Comparison of ENCODE assay signal across 28 mouse cellular contexts in the genomic region with DNA sequence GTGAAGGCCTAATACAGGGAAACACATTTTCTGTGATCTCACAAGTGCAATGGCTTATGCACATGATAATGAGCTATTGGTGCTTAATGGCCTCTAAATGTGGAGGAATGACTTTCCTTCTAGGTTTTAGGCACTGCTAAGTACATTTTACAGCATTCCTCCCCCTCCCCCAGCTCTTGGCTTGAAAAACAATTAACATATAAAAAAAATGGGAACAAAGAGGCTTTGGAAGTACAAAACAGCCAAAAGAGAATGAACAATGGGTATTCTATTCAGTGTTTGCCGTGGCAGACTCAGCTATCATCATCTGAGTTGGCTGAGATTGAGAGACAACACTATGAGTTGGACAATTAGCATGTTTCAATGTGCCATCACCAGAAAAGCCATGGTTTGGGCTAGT.
DNase-seq lines count a peak whose midpoint lies in the region; ATAC-seq and TF ChIP-seq lines count a peak whose summit lies in the region.
"Had no signal": no experiment of that assay in that cellular context is flagged by ENCODE, and none has a peak within 500 bp of the region (broad histone marks: within the 10 kb centered on the region; RNA-seq: fewer than 3 reads in every experiment).

No protein-coding gene starts in this region.

- H3K9me3 ChIP-seq in ES-E14 (ENCODE audit: control insufficient read depth, insufficient read depth, low read depth, low read length), result no peaks in the 10 kb centered on the region
- no peaks in the 10 kb centered on the region for H3K9me3 ChIP-seq in liver, embryonic 12.5 days (replicated peaks)
- H3K9me3 ChIP-seq: embryonic facial prominence, embryonic 10.5 days; forebrain, embryonic 15.5 days; heart, embryonic 13.5 days; liver, embryonic 15.5 days; lung, embryonic 15.5 days; megakaryocyte, embryonic 14.5 days; neural tube, embryonic 13.5 days had no signal

- no peak overlapping the region for H3K4me3 ChIP-seq in ES-E14 (ENCODE audit: insufficient read depth in 1 of 2, low read depth in 1 of 2, low read length in 2 of 2, poor library complexity in 1 of 2, severe bottlenecking in 1 of 2)
- H3K4me3 ChIP-seq in liver, embryonic 12.5 days, result no peak overlapping the region
- H3K4me3 ChIP-seq: embryonic facial prominence, embryonic 10.5 days; forebrain, embryonic 15.5 days; heart, embryonic 13.5 days; liver, embryonic 15.5 days; lung, embryonic 15.5 days; megakaryocyte, embryonic 14.5 days; myocyte; neural tube, embryonic 13.5 days had no signal

- H3K9ac ChIP-seq in ES-E14 (ENCODE audit: insufficient read depth, low read depth, low read length, poor library complexity, severe bottlenecking), result no peak overlapping the region
- H3K9ac ChIP-seq in liver, embryonic 12.5 days, result no peak overlapping the region
- H3K9ac ChIP-seq: forebrain, embryonic 15.5 days; heart, embryonic 13.5 days; liver, embryonic 15.5 days; lung, embryonic 15.5 days; neural tube, embryonic 13.5 days had no signal

- H3K36me3 ChIP-seq in ES-E14 (ENCODE audit: control insufficient read depth, insufficient read depth, low read length, poor library complexity, severe bottlenecking), result no peaks in the 10 kb centered on the region
- H3K36me3 ChIP-seq in liver, embryonic 12.5 days, result no peaks in the 10 kb centered on the region
- H3K36me3 ChIP-seq: embryonic facial prominence, embryonic 10.5 days; forebrain, embryonic 15.5 days; heart, embryonic 13.5 days; liver, embryonic 15.5 days; lung, embryonic 15.5 days; neural tube, embryonic 13.5 days had no signal

- peak; percentile 49 for DNase-seq in layer of hippocampus, adult 11-12 months (ENCODE audit: low spot score)
- DNase-seq in layer of hippocampus, postnatal 36 days, result no peak
- DNase-seq in ES-E14 (ENCODE audit: low read depth, low spot score) (peak; percentile 72), ZHBTc4 (ENCODE audit: low read depth, low spot score) (peak; percentile 92)
- peak; percentile 86 for DNase-seq in retina, postnatal 1 day
- DNase-seq in c-Kit-positive CD71-positive TER-119-positive erythroid progenitor cells, embryonic 14.5 days (ENCODE audit: low spot score), result no peak
- DNase-seq: gastrocnemius, postnatal 25 days; heart, adult 18-20 months; heart, postnatal 14 days; kidney, adult 9 months; kidney, postnatal 14 days; lung, postnatal 36 days; right cerebral cortex, adult 18-20 months; right cerebral cortex, postnatal 4 days; thymus, adult 2 months had no signal

- ATAC-seq in liver, embryonic 12.5 days, result no peak
- ATAC-seq: forebrain, embryonic 15.5 days; hindbrain, postnatal 0 days; intestine, embryonic 16.5 days; midbrain, embryonic 16.5 days had no signal

- no peaks in the 10 kb centered on the region for H3K27me3 ChIP-seq in liver, embryonic 12.5 days (replicated peaks)
- H3K27me3 ChIP-seq: CH12.LX; forebrain, embryonic 15.5 days; heart, embryonic 13.5 days; liver, embryonic 15.5 days; lung, embryonic 15.5 days; megakaryocyte, embryonic 14.5 days; neural tube, embryonic 13.5 days had no signal

- in situ Hi-C loops in ES-E14 (cut with MboI; ENCODE audit: low sequenced_read_pairs in 2 of 2, unreplicated experiment in 2 of 2), result no loop called here

- 50% methylated on average over 1 of the region's 1 CpGs for WGBS in liver, embryonic 12.5 days (ENCODE audit: insufficient replicate concordance)

- no peak overlapping the region for H3K4me2 ChIP-seq in liver, embryonic 12.5 days
- H3K4me2 ChIP-seq: forebrain, embryonic 15.5 days; heart, embryonic 13.5 days; liver, embryonic 15.5 days; lung, embryonic 15.5 days; neural tube, embryonic 13.5 days had no signal

- H3K27ac ChIP-seq in ES-E14 (ENCODE audit: insufficient read depth, low read depth, low read length, poor library complexity, severe bottlenecking), result no peak overlapping the region
- H3K27ac ChIP-seq in liver, embryonic 12.5 days, result no peak overlapping the region
- H3K27ac ChIP-seq: embryonic facial prominence, embryonic 10.5 days; forebrain, embryonic 15.5 days; heart, embryonic 13.5 days; hindbrain, postnatal 0 days; liver, embryonic 15.5 days; lung, embryonic 15.5 days; neural tube, embryonic 13.5 days had no signal

- peaks cover 0 to 5% of the 10 kb centered on the region in 2 experiments; a peak in 2 of 4 replicates for H3K4me1 ChIP-seq in ES-E14 (ENCODE audit: control insufficient read depth in 2 of 2, insufficient read depth in 2 of 2, low read length in 2 of 2, poor library complexity in 1 of 2)
- H3K4me1 ChIP-seq in liver, embryonic 12.5 days, result no peaks in the 10 kb centered on the region
- H3K4me1 ChIP-seq: embryonic facial prominence, embryonic 10.5 days; heart, embryonic 13.5 days; liver, embryonic 15.5 days; lung, embryonic 15.5 days; neural tube, embryonic 13.5 days had no signal

TF ChIP-seq in ES-E14, 5 proteins besides CTCF, POLR2A, EP300 and RAD21:
- TF ChIP-seq CHD2 (IDR thresholded peaks at IDR 0.05; ENCODE audit: low read depth, low read length), result 0 out of 2 replicates have a peak, but pooled peaks have one; percentile 43
- no peak for TF ChIP-seq HCFC1 (IDR thresholded peaks at IDR 0.05; ENCODE audit: borderline replicate concordance, insufficient read depth, low read length)
- peak; percentile 84 for TF ChIP-seq ZNF384 (IDR thresholded peaks at IDR 0.05; ENCODE audit: low read depth, low read length)

Comparison
In these comparisons a context has a peak if more than half of its experiments do, and no peak if none do; other contexts are left out.
1. DNase-seq: peak in layer of hippocampus, adult 11-12 months (single experiment), ES-E14 (single experiment), ZHBTc4 (single experiment) and retina, postnatal 1 day (single experiment); none in layer of hippocampus, postnatal 36 days (0 of 2) and c-Kit-positive CD71-positive TER-119-positive erythroid progenitor cells, embryonic 14.5 days (single experiment).